Mouse (Mus musculus) megakaryocyte, embryonic 14.5 days (primary cell): Measurements from ENCODE around the gene Prelid3b.

Source experiments
- FLI1 ChIP-seq: IDR thresholded peaks from 2 replicates; pipeline ENCODE4 v1.6.1; 2012; ENCODE audit warnings: low read length, inconsistent platforms, mixed read lengths
- GATA1 ChIP-seq: IDR thresholded peaks from 3 replicates; pipeline ENCODE4 v1.6.1; 2012; ENCODE audit warnings: mixed read lengths, low read length, inconsistent platforms, borderline replicate concordance

DNA sequence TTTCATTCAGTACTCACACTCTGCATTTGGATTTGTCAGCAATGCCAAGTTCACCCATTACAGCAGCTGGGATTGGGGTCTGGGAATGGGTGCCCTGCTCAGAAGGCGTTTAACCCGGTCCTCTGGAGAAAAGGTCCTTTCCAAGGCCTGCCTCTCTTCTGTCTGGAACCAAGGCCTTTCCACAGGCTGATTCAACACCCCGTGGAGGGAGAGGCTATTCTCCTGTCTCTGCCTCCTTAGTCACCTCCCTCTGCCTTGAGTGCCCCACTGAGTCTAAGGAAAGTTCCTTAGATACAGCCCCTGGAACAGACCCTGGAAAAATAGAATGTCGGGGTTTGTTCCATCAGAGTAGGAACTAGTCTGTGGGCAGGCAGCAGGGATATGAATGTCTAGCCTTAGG lies 24.5 kb downstream of the Prelid3b start:
- TF ChIP-seq GATA1, result no peak
- TF ChIP-seq FLI1, result no peak
